Mouse (Mus musculus) embryonic facial prominence, embryonic 11.5 days (tissue): ENCODE measurements around the gene Olfr582. TPM values are rescaled to one million over a fixed set of nuclear protein-coding genes. Genes with fewer than 3 reads are reported as not detected.

Source experiments
- ATAC-seq: fragments of 200-750 bp; cut with Nextera tagmentation; replicated peaks from 2 replicates; pipeline ENCODE4 v1.8.0; 2017; ENCODE audit warnings: low read depth; ENCODE audit not compliant: insufficient number of reproducible peaks, low FRiP score, low TSS enrichment
- DNase-seq: peaks from one replicate; pipeline ENCODE4 v3.0.0-alpha.2; 2015; ENCODE audit warnings: low spot score
- H3K27ac ChIP-seq: fragments of 300-500 bp; sonication (generic); replicated peaks from 2 replicates; pipeline ENCODE4 v1.5.1; 2014; ENCODE audit warnings: mild to moderate bottlenecking, low read depth, low read length, control low read depth
- H3K27me3 ChIP-seq: fragments of 300-500 bp; sonication (generic); 2 replicates; pipeline ENCODE4 v1.6.1; 2014; ENCODE audit warnings: mild to moderate bottlenecking, low read length, moderate library complexity, mixed read lengths; ENCODE audit not compliant: control insufficient read depth, insufficient read depth
- H3K36me3 ChIP-seq: fragments of 300-500 bp; sonication (generic); replicated peaks from 2 replicates; pipeline ENCODE4 v1.6.1; 2014; ENCODE audit warnings: low read depth, mild to moderate bottlenecking, low read length, moderate library complexity, mixed read lengths; ENCODE audit not compliant: control insufficient read depth, insufficient read depth
- H3K4me1 ChIP-seq: fragments of 300-500 bp; sonication (generic); 2 replicates; pipeline ENCODE4 v1.6.1; 2014; ENCODE audit warnings: low read length, mixed read lengths; ENCODE audit not compliant: control insufficient read depth, insufficient read depth
- H3K4me2 ChIP-seq: fragments of 300-500 bp; sonication (generic); 2 replicates; pipeline ENCODE4 v1.6.1; 2014; ENCODE audit warnings: low read depth, mild to moderate bottlenecking, control low read depth, low read length, moderate library complexity
- H3K4me3 ChIP-seq: fragments of 300-500 bp; sonication (generic); 2 replicates; pipeline ENCODE4 v1.5.1; 2014; ENCODE audit warnings: low read depth, low read length, control low read depth
- H3K9ac ChIP-seq: fragments of 300-500 bp; sonication (generic); replicated peaks from 2 replicates; pipeline ENCODE4 v1.6.1; 2014; ENCODE audit warnings: mild to moderate bottlenecking, control low read depth, low read length
- H3K9me3 ChIP-seq: fragments of 300-500 bp; sonication (generic); replicated peaks from 2 replicates; pipeline ENCODE4 v1.6.1; 2016; ENCODE audit warnings: mild to moderate bottlenecking, low read length, inconsistent platforms, mixed read lengths; ENCODE audit not compliant: control insufficient read depth
- WGBS: fragments of 180-500 bp; shearing (Covaris S2); extraction: QIAGEN DNeasy Blood & Tissue Kit; methylation state at CpG from one replicate; pipeline ENCODE4 v1.1.7; 2014; 5-methylcytosine and 5-hydroxymethylcytosine counted together
- polyA plus RNA-seq: library from polyadenylated mRNA; unstranded; fragments of >200 nt; fragmentation: Nextera tagmentation; extraction: Ambion mirVana; gene quantifications from 2 replicates; pipeline ENCODE4 v1.2.1, GENCODE M21; 2014

Olfr582 gene
- polyA plus RNA-seq, result not detected in 2 replicates

- Histone ChIP-seq H3K4me2 (no peak within 1 kb of the TSS), H3K9me3 (no peaks in the 10 kb centered on the region), H3K27ac (no peak within 1 kb of the TSS), H3K27me3 (no peaks in the 10 kb centered on the region), H3K4me3 (no peak within 1 kb of the TSS), H3K4me1 (no peaks in the 10 kb centered on the region), H3K9ac (no peak within 1 kb of the TSS), H3K36me3 (no peaks in the 10 kb centered on the region)
- DNase-seq (no peak), ATAC-seq (no peak)
These were observed at the start of gene Olfr582 for GRCm38 (mm10) chr7:103037724-103038123. Olfr582 (plus strand) TSS chr7:103038024.

GRCm38 (mm10) chr7:102989224-102989623 is 48.6 kb upstream of the Olfr582 start, which contains the start of gene Olfr578:
Olfr578 (minus strand) TSS chr7:102989324.
- Histone ChIP-seq H3K27me3 (no peaks in the 10 kb centered on the region), H3K4me1 (no peaks in the 10 kb centered on the region), H3K4me2 (no peak within 1 kb of the TSS), H3K9me3 (no peaks in the 10 kb centered on the region), H3K4me3 (no peak within 1 kb of the TSS), H3K36me3 (no peaks in the 10 kb centered on the region), H3K9ac (no peak within 1 kb of the TSS), H3K27ac (no peak within 1 kb of the TSS)
- DNase-seq, result no peak
- WGBS, result 59% methylated on average over 3 of the region's 3 CpGs
- ATAC-seq, result no peak

- Histone ChIP-seq H3K36me3 (no peaks in the 10 kb centered on the region), H3K4me2 (no peak within 1 kb of the TSS), H3K9ac (no peak within 1 kb of the TSS), H3K9me3 (no peaks in the 10 kb centered on the region), H3K4me1 (no peaks in the 10 kb centered on the region), H3K27me3 (no peaks in the 10 kb centered on the region), H3K27ac (no peak within 1 kb of the TSS), H3K4me3 (no peak within 1 kb of the TSS)
- WGBS, result 83% methylated on average over 1 of the region's 1 CpGs
- ATAC-seq (no peak), DNase-seq (no peak)
These were observed 13.2 kb downstream of the Olfr582 start, which contains the start of gene Olfr583 for GRCm38 (mm10) chr7:103051000-103051399. Olfr583 (plus strand) TSS chr7:103051300.

- 88% methylated on average over 1 of the region's 1 CpGs for WGBS
- Histone ChIP-seq H3K36me3 (no peaks in the 10 kb centered on the region), H3K9me3 (no peaks in the 10 kb centered on the region), H3K4me1 (no peaks in the 10 kb centered on the region), H3K4me3 (no peak within 1 kb of the TSS), H3K27me3 (no peaks in the 10 kb centered on the region), H3K4me2 (no peak within 1 kb of the TSS), H3K27ac (no peak within 1 kb of the TSS), H3K9ac (no peak within 1 kb of the TSS)
- DNase-seq (no peak), ATAC-seq (no peak)
These were observed 43.8 kb downstream of the Olfr582 start, which contains the start of gene Olfr584 for GRCm38 (mm10) chr7:103081585-103081984. Olfr584 (plus strand) TSS chr7:103081885.

Other genes starting within 250 kb of the Olfr582 start
- not detected in 2 replicates for gene Olfr564, start 234.5 kb upstream of the Olfr582 start, polyA plus RNA-seq
- gene Olfr566, start 179.3 kb upstream of the Olfr582 start, polyA plus RNA-seq, result not detected in 2 replicates
- 0.22 TPM in 1 of 2 replicates, not detected in the other for gene Olfr568, start 160.9 kb upstream of the Olfr582 start, polyA plus RNA-seq
- gene Olfr569, start 147.1 kb upstream of the Olfr582 start, polyA plus RNA-seq, result not detected in 2 replicates
- not detected in 2 replicates for gene Olfr570, start 143.4 kb upstream of the Olfr582 start, polyA plus RNA-seq
- gene Olfr571, start 120.5 kb upstream of the Olfr582 start, polyA plus RNA-seq, result 0.28 and 0.31 TPM in 2 replicates
- gene Olfr572, start 113.6 kb upstream of the Olfr582 start, polyA plus RNA-seq, result not detected in 2 replicates
- gene Olfr573-ps1, start 95.4 kb upstream of the Olfr582 start, polyA plus RNA-seq, result not detected in 2 replicates
- not detected in 2 replicates for gene Olfr574, start 89.6 kb upstream of the Olfr582 start, polyA plus RNA-seq
- gene Olfr575, start 79.2 kb upstream of the Olfr582 start, polyA plus RNA-seq, result not detected in 2 replicates
- gene Olfr576, start 75.4 kb upstream of the Olfr582 start, polyA plus RNA-seq, result not detected in 2 replicates
- not detected in 2 replicates for gene Olfr577, start 62.1 kb upstream of the Olfr582 start, polyA plus RNA-seq
- gene Olfr578, start 48.7 kb upstream of the Olfr582 start, polyA plus RNA-seq, result not detected in 2 replicates
- not detected in 2 replicates for gene Olfr583, start 13.3 kb downstream of the Olfr582 start, polyA plus RNA-seq
- not detected in 2 replicates for gene Olfr584, start 43.9 kb downstream of the Olfr582 start, polyA plus RNA-seq
- not detected in 2 replicates for gene Olfr585, start 59.7 kb downstream of the Olfr582 start, polyA plus RNA-seq
- not detected in 2 replicates for gene Olfr586, start 87.6 kb downstream of the Olfr582 start, polyA plus RNA-seq
- not detected in 2 replicates for gene Olfr588-ps1, start 102.9 kb downstream of the Olfr582 start, polyA plus RNA-seq
- not detected in 2 replicates for gene Olfr589, start 118.3 kb downstream of the Olfr582 start, polyA plus RNA-seq
- gene Olfr591, start 140.3 kb downstream of the Olfr582 start, polyA plus RNA-seq, result not detected in 2 replicates
- gene Olfr592, start 146.8 kb downstream of the Olfr582 start, polyA plus RNA-seq, result not detected in 2 replicates
- not detected in 2 replicates for gene Olfr593, start 173.8 kb downstream of the Olfr582 start, polyA plus RNA-seq
- not detected in 2 replicates for gene Olfr594, start 179.0 kb downstream of the Olfr582 start, polyA plus RNA-seq
- not detected in 2 replicates for gene Usp17ld, start 214.5 kb downstream of the Olfr582 start, polyA plus RNA-seq